Mouse (Mus musculus): ENCODE results near the gene Lrrc4.

Gene Lrrc4

GRCm38 (mm10) chr6:28615966-28616365 is 215.6 kb downstream of the Lrrc4 start:
- in situ Hi-C loops (cut with MboI; ENCODE audit: low pct_unique_long_range_greater_than_20kb in 1 of 2, low sequenced_read_pairs in 2 of 2, unreplicated experiment in 1 of 2) = no loop called here

GRCm38 (mm10) chr6:28615408-28615807 is 216.1 kb downstream of the Lrrc4 start:
- in situ Hi-C loops (cut with MboI; ENCODE audit: low pct_unique_long_range_greater_than_20kb in 1 of 2, low sequenced_read_pairs in 2 of 2, unreplicated experiment in 1 of 2) = no loop called here

- in situ Hi-C loops (cut with MboI; ENCODE audit: low pct_unique_long_range_greater_than_20kb in 1 of 2, low sequenced_read_pairs in 2 of 2, unreplicated experiment in 1 of 2) = no loop called here
These were observed 216.7 kb downstream of the Lrrc4 start for GRCm38 (mm10) chr6:28614856-28615255.

- in situ Hi-C loops (cut with MboI; ENCODE audit: low pct_unique_long_range_greater_than_20kb in 1 of 2, low sequenced_read_pairs in 2 of 2, unreplicated experiment in 1 of 2) = no loop called here
These were observed 218.1 kb downstream of the Lrrc4 start for GRCm38 (mm10) chr6:28613441-28613840.
